Mouse (Mus musculus) neutrophil, adult 5-6 weeks (primary cell): ENCODE results near the gene Neurod1. TPM values are rescaled to one million over a fixed set of nuclear protein-coding genes. Genes with fewer than 3 reads are reported as not detected.

Experiments
- ATAC-seq: fragments of 151-379, 151-347 bp; 2 replicates; pipeline ENCODE4 v1.8.0; 2017; ENCODE audit warnings: mild to moderate bottlenecking, moderate TSS enrichment; ENCODE audit not compliant: insufficient number of reproducible peaks, poor library complexity, low FRiP score, severe bottlenecking; ENCODE audit errors: extremely low read depth
- total RNA-seq: library from RNA; stranded (forward); fragments of 200-1000 nt; gene quantifications from 2 replicates; pipeline ENCODE4 v1.2.3, GENCODE M21; 2017

Neurod1 gene
- total RNA-seq, result not detected in 2 replicates

DNA sequence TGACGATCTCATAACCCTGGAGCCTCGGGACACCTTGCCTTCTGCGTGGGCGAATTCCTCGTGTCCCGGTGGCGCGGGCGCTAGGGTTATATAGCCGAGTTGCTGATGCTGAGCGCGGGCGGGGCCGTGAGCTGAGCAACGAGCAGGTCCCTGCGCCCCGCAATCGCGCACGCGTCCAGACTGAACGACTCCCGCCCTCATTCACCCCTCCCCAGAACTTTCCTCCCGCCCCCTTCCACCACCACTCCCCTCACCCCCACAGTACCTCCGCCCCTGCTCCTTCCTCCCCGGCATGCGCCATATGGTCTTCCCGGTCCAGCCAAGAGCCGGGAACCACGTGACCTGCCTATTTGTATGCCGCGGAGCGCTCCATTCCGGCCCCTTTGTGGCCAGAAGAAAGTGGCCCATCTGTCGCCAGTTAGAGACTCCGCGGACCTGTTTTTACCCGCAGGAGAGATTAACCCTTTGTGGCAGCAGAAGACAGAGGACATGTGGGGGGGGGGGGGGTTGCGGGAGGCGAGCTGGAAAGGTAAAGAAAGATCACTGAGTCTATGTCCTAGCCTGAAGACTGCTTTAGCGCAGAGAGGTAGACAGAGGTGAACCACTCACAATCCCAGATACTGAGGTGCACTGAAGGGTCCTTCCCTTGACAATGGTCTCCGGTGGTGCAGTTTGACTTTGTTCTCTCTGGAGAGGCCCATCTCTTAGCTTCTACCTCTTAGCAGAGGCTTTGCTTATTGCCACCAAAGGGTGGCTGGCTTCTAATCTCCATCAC, at the start of gene Neurod1, which contains the start of gene Cerkl:
Gene Neurod1, minus strand, starts transcription at position 177 of the 775 bp plus-strand sequence.
Gene Cerkl, minus strand, starts transcription at position 211 of the 775 bp plus-strand sequence.
- ATAC-seq, result no peak

- ATAC-seq, result 0 out of 2 replicates have a peak, but pooled peaks have one; percentile 46
Observed at GRCm38 (mm10) chr2:79498990-79499755, 42.6 kb upstream of the Neurod1 start.

DNA sequence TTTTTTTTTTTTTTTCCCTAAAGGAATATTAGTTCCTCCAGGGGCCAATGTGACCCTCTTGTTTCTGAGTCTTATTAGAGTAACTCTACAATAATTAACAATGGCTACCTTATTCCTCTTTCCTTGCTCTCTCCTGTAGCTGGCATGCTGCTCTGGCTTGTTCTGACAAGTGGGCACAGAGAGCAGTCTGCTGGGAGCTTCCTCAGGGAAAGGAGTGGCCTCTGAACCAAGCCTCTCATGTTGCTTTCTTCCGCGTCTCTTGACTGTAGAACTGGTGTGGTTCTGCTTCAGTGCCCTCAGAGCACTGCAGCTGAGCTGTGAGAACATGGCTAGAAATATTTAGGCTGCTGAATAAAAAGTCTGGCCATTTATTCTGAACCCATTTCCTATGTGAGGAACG, 28.6 kb upstream of the Neurod1 start:
- ATAC-seq, result no peak

GRCm38 (mm10) chr2:79482511-79482910, 26.0 kb upstream of the Neurod1 start:
- no peak for ATAC-seq

GRCm38 (mm10) chr2:79462411-79462810, 5.9 kb upstream of the Neurod1 start:
- ATAC-seq, result no peak

- no peak for ATAC-seq
Observed at GRCm38 (mm10) chr2:79461861-79462260, 5.3 kb upstream of the Neurod1 start.

DNA sequence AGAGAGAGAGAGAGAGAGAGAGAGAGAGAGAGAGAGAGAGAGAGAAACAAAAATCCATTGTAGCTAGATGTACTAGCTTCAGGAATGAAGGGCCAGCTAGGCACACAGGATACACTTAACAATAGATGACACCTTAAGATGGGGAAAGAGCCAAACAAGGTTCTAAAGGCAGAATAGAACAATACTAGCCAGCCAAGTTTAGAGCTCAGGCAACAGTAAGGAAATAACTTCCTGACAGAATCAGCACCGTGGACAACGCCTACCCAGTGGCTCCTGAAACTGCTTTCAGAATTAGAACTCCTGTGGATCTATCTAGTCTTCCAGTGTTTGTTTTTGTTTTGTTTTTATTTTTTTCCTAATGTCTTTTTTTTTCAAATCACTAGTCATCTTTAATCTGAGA, 4.0 kb upstream of the Neurod1 start:
- no peak for ATAC-seq

GRCm38 (mm10) chr2:79460107-79460506, 3.6 kb upstream of the Neurod1 start:
- ATAC-seq, result no peak

DNA sequence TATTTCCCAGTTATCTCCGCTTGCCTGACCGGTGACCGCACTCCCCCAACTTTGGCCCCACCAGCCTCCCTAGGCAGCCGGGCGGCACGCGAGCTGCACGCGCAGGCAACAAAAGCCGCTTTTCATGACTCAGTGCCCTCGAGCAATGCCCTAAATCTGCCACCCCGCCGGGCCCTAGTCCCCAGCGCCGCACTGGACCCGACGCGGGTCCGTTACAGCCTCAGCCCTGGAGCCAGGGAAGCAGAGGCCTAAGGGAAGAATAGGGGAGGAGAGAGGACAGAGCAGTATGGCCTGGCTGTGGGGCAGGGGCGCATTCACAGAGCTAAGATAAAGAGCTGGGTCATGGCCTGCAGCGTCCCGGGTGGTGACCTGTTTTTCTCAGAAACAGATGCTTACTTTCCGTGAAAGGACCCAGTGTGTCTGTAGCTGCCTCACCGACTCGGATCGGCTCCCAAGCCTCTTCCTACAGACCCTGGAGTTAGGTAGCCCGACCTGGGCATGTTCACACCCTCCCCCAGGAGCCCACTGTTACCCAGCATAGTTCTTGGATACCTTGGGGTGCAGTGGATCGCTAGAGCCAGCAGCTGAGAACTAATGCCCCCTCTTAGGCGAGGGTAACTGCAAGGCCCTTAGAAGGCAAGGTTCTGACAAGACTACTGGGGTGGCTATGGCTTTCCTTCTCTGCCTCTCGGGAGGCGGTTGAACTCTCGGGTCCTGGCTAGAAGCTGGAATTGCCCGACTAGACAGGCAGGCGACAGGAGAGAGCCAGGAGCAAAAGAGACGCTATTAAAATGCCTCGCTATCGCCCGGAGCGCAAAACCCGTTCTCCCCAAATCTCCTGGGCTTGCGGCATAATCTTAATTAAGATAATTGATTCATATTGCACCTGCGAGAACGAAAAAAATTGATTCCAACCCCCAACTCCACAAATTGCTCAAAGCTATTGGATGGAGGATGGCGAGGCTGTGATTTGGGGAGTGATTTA, 2.8 kb upstream of the Neurod1 start:
- no peak for ATAC-seq

DNA sequence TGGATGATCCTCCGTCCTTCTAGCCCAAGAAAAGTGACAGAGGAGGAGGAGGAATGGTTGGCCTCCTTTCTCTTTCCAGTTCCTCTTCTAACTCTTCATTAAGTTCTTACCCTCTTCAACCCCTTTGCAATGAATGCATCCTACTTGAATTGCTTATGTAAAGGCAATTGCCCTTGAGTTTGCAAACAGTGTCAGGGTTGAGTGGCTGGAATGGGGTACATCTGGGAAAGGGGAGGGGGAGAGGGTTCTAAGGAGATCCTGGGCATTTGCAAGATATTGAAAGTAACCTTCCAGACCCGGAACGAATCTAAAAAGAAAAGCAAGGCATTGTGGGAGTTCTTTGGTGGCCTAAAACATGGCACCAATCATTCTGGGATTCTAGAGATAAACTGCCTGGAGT, 1.4 kb upstream of the Neurod1 start:
- ATAC-seq, result no peak

DNA sequence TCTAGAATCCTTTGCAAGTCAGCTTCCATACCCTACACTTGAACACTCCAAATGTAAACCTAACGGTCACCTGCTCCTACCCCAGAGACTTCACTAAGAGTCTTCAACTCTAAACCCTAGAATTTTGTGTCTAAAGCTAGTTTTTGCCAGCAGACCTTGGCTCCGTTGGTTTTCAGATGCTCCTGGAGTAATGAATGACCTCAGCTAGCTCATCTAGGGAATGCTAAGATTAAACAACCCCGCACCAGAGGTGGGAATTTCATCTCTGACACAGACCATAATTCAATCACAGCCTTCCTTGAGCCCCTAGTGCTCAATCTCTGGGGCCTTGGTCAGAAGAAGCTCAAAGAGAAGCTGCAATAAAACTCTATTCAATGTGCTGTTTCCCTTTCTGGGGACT, 883 bp upstream of the Neurod1 start:
- no peak for ATAC-seq

GRCm38 (mm10) chr2:79455646-79456045, 905 bp downstream of the Neurod1 start:
- no peak for ATAC-seq

GRCm38 (mm10) chr2:79454786-79455446, 1.6 kb downstream of the Neurod1 start:
- no peak for ATAC-seq

DNA sequence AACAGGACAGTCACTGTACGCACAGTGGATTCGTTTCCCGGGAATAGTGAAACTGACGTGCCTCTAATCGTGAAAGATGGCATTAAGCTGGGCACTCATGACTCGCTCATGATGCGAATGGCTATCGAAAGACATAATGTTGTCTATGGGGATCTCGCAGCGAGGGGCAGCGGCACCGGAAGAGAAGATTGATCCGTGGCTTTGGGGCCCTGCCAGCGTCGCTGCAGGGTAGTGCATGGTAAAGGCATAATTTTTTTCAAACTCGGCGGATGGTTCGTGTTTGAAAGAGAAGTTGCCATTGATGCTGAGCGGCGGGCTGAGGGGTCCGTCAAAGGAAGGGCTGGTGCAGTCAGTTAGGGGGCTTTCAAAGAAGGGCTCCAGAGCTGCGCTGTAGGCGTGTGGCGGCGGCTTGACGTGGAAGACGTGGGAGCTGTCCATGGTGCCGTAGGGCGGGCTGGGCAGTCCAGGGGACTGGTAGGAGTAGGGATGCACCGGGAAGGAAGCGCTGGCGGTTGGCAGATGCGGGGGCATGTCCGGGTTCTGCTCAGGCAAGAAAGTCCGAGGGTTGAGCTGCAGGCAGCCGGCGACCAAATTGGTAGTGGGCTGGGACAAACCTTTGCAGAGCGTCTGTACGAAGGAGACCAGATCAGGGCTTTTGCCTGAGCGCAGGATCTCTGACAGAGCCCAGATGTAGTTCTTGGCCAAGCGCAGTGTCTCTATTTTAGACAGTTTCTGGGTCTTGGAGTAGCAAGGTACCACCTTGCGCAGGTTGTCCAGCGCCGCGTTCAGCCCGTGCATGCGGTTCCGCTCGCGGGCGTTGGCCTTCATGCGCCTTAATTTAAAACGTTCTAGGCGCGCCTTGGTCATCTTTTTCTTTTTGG, 2.4 kb downstream of the Neurod1 start:
- no peak for ATAC-seq

DNA sequence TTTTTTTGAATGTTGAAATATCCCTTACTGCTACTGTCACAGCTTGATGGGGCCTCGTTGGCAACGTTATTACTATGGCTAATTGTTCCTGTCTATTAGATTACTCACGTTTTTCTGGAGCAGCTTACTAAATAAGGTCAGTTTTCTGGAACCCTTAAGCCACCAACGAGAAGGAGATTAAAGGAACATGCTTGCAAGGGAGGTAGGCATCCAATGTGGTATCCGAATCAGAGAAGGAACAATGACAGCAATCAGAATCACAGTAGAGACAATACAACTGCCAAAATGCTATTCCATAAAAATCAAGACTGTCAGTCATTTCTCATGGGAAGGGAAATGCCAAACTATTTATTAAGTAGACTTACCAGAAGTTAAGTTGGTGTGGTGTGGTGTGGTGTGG, 5.1 kb downstream of the Neurod1 start:
- no peak for ATAC-seq

- no peak for ATAC-seq
Observed at GRCm38 (mm10) chr2:79450684-79451394, 5.7 kb downstream of the Neurod1 start.

- no peak for ATAC-seq
Observed at GRCm38 (mm10) chr2:79449371-79449770, 7.2 kb downstream of the Neurod1 start.
